Mouse (Mus musculus): ENCODE data around the gene Tspo2.

The Tspo2 gene

DNA sequence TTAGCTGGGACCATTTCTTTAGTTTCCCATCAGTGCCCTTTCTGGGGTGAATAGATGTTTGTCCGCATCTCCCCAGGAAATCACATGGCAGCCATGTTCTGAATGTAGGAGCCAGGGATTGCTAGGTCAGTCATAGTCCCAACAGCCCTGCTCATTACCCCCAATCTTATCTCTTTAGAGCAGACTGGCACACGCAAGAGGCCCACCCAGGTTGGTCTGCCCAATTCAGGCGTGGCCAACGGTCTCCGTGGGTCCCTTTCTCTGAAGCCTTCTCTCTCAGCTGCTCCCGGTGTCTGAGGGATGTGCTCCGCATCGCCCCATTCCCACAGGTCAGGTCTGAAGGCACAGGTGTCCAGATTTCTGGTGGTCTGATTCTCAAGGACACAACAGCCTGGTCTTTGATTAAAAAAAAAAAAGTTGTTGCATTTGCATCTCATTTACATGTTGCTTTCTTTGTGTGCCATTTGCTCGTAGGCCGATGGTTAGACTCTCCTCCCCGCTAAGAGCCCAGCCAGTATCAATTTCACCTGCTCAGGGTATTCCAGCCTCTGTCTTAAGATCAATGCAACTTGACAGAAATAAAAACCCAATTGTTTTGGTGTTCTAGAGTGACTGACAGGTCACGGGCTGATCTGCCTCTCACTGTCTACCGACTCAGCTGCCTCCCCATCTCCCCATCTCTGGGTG lies 513 bp downstream of the Tspo2 start:
- no peak for DNase-seq (ENCODE audit: low spot score)

DNA sequence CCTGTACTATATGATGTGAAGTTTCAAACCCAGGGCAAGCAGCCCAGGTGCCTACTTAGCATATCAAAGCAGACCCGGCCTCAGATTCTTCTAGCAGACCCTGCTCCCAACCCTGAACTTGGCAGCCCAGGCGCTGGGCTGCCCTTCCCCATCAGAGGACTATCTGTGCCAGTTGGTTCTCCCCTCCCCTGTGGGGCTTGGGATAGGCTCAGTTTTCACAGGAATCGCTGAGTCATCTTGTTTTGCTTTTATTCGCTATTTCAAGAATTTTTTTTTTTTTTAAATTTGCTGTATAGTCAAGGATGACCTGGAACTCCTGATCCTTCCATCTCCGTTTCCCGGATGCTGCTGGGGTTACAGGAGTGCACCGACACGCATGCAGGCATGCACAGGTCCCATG lies 3.6 kb downstream of the Tspo2 start:
- DNase-seq (ENCODE audit: low spot score): no peak

DNA sequence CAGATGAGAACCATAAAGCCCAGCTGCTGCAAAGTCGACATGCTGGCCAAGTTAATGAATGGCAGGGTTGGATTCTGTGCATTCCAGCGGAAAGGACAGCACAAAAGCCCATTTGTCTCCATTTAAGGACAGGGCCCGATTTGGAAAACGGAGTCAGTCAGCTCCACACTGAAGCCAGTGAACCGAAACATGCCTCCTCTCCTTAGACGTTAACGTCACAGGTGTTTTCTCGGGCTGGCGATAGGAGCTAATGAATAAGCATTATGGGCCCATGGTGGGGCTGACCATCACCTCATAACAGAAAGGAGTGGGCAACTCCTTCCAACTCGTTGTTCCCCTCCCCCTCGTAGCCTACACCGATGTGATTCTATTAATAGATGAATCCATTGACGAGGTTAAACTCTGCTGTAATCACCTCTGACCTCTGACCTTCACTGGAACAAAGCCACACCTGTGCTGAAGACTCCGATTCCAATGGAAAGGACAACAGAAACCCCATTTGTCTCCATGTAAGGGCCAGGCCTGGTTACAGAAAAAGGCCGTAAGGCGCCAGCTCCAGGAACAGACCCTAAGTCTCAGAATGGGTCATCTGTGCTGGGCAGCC lies 7.7 kb downstream of the Tspo2 start:
- no peak for DNase-seq (ENCODE audit: low spot score)

DNA sequence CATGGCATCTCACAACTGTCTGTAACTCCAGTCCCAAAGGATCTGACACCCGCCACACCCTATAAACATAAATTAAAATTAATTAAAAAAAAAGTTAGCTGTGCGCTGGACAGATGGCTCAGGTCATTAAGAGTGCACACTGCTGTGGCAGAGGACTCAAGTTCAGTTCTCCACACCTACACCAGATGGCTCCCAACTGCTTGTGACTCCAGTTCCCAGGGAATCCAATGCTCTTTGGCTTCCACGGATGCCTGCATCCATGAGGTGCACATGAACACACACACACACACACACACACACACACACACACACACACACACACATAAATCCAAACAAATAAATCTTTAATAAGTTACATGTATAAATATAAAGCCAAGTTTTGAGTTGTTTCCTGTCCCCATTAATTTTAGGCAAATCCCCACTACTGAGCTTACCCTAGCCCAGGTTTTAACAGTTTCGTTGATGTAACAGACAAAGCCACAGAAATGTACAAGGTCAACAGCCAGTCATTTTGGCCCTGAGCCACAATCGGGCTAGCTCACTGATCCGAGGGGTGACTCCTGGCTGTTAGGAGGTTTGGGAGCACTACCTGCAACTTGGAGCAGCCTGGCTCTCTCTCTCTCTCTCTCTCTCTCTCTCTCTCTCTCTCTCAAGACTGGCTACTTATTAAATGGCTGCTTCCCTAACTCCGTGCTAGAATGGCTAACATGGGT lies 8.4 kb downstream of the Tspo2 start:
- no peak for DNase-seq (ENCODE audit: low spot score)

- no peak for DNase-seq (ENCODE audit: low spot score)
Observed at GRCm38 (mm10) chr17:48437421-48437911, 13.9 kb downstream of the Tspo2 start.

- no peak for DNase-seq (ENCODE audit: low spot score)
Observed at GRCm38 (mm10) chr17:48436487-48436886, 14.8 kb downstream of the Tspo2 start.

DNA sequence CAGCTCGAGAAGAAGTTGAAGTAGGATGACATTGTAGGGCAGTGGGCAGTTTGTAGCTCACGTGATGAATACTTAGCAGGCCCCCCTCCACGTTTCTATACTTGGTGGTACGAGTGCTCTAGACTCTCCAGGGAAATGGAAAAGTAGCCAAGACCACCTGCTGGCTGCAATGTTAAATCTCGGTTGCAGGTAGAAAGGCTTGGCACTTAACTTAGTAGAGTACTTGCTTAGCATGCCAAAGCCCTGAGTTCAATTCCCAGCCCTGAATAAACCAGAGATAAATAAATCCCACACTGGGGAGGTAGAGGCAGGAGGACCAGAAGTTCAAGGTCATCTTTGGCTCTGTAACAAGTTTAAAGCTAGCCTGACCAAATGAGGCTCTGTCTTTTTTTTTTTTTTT lies 16.8 kb downstream of the Tspo2 start:
- no peak for DNase-seq (ENCODE audit: low spot score)

- DNase-seq (ENCODE audit: low spot score): no peak
Observed at GRCm38 (mm10) chr17:48433689-48434330, 17.5 kb downstream of the Tspo2 start.

GRCm38 (mm10) chr17:48433006-48433655 lies 18.2 kb downstream of the Tspo2 start:
- DNase-seq (ENCODE audit: low spot score): no peak

- DNase-seq (ENCODE audit: low spot score): no peak
Observed at GRCm38 (mm10) chr17:48432158-48432980, 19.0 kb downstream of the Tspo2 start, which contains the start of gene Apobec2. TSS of gene Apobec2 (minus strand) at chr17:48432930.

GRCm38 (mm10) chr17:48431054-48431453 lies 20.3 kb downstream of the Tspo2 start:
- DNase-seq (ENCODE audit: low spot score): no peak

DNA sequence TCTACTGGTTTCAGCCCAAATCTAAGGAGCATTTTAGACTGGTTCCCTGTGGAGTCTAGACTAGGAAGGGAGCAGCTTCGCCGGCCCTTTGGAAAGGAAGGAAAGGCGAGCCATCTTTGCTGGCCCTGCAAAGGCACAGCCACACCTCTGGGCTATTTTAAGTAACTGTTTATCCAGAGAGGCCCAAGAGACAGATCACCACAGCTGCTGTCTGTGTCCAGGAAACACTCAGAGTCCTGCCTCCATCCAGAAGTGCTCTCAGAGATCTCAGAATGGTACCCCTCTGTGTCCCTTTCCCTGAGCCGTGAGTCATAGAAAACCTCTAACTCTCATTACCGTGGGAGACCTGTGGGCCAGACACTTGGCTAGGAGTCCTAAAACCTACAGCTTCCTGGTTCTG lies 20.9 kb downstream of the Tspo2 start:
- DNase-seq (ENCODE audit: low spot score): no peak

- no peak for DNase-seq (ENCODE audit: low spot score)
Observed at GRCm38 (mm10) chr17:48427852-48428530, 23.3 kb downstream of the Tspo2 start.

- no peak for DNase-seq (ENCODE audit: low spot score)
Observed at GRCm38 (mm10) chr17:48426991-48427750, 24.2 kb downstream of the Tspo2 start.

DNA sequence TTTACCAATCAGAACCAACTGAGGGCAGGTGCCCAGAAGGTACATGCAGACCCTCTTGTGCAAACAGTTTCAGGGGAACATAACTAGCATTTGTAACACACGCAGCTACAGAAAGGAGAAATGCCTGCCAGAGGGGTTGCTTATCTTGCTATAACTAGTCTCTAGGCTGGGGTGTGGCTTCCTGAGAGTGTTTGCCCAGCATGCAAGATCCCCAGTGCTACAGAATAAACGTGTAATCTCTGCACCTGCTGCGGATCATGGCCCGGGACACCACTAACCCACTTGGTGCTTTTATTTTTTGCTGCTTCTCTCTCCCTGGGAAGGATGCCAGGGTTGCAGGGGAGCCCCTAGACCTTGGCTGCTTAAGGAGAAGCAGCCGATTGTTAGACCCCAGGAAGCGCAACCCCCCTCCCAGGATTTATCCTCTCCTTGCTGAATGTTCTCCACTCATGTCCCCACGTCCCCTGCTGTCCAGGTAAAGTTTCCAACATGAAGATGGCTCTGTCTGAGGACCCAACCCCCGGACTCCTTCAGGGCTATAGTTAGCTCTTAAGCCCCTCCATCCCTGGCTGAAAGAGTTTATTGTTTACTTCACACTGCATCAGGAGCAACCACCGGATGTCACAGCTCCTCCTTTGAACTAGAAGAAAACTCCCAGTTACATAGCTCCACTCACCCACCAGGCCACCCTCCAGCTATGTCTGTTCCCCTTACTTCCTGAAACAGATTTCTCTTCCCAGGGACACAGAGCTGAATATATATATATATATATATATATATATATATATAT lies 25.3 kb downstream of the Tspo2 start:
- no peak for DNase-seq (ENCODE audit: low spot score)

DNA sequence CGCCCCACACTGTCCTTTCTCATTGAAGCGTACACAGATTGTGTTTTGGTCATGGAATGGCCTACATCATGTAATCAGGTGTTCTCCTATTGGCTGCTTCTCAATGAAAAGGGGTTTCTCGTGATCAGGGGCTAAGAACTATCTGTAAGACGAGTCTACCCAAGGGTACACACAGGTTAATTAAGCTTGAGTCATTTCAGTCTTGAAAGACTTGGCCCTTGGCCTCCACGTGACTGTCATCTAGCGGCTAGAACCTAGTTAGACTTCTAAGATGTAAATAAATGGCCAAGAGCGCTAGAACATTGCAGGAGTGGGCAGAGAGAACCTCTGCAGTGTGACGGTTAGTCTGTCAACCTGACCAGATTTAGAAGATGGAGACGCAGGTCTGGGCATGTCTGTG lies 27.1 kb downstream of the Tspo2 start:
- DNase-seq (ENCODE audit: low spot score): no peak

- DNase-seq (ENCODE audit: low spot score): no peak
Observed at GRCm38 (mm10) chr17:48419571-48419970, 31.8 kb downstream of the Tspo2 start.

- DNase-seq (ENCODE audit: low spot score): no peak
Observed at GRCm38 (mm10) chr17:48418781-48419180, 32.5 kb downstream of the Tspo2 start.

GRCm38 (mm10) chr17:48418174-48418573 lies 33.1 kb downstream of the Tspo2 start:
- no peak for DNase-seq (ENCODE audit: low spot score)

Data from ovary, postnatal 14 days (tissue).